Mouse (Mus musculus) lung, adult 2 months (tissue): ENCODE measurements around the gene 4933425L06Rik. TPM values are rescaled to one million over a fixed set of nuclear protein-coding genes. Genes with fewer than 3 reads are reported as not detected.

Experiments used
- DNase-seq: peaks from one replicate; pipeline ENCODE4 v3.0.0; 2022
- H3K4me1 ChIP-seq: fragments of 200-500 bp; 2 replicates; pipeline ENCODE4 v1.6.1; 2011; ENCODE audit warnings: low read length; ENCODE audit not compliant: control insufficient read depth, insufficient read depth
- H3K4me3 ChIP-seq: fragments of 200-500 bp; replicated peaks from 2 replicates; pipeline ENCODE3; 2011; ENCODE audit warnings: low read depth, mild to moderate bottlenecking, control low read depth, low read length; ENCODE audit errors: extremely low read depth
- CTCF ChIP-seq: fragments of 200-500 bp; IDR thresholded peaks from 2 replicates; pipeline ENCODE4 v1.5.1; 2011; ENCODE audit warnings: mild to moderate bottlenecking, low read length, control low read depth; ENCODE audit not compliant: insufficient read depth
- POLR2A ChIP-seq: fragments of 200-500 bp; IDR thresholded peaks from 2 replicates; pipeline ENCODE4 v1.6.1; 2011; ENCODE audit warnings: low read depth, mild to moderate bottlenecking, control low read depth, low read length, borderline replicate concordance; ENCODE audit errors: extremely low read depth
- WGBS: fragments of 180-500 bp; shearing (Covaris S2); methylation state at CpG from one replicate; pipeline ENCODE4 v1.1.7; 2018; 5-methylcytosine and 5-hydroxymethylcytosine counted together
- polyA plus RNA-seq: library from polyadenylated mRNA; depleted of rRNA; stranded (reverse); fragments of >200 nt; gene quantifications from 2 replicates; pipeline ENCODE4 v1.2.3, GENCODE M21; 2012; rRNA removed

4933425L06Rik gene
- not detected in 2 replicates for polyA plus RNA-seq

- DNase-seq, result no peak
- 89% methylated on average over 10 of the region's 10 CpGs for WGBS
- TF ChIP-seq CTCF (no peak), POLR2A (no peak)
- Histone ChIP-seq H3K4me1 (no peaks in the 10 kb centered on the region), H3K4me3 (no peak within 1 kb of the TSS)
Measured at GRCm38 (mm10) chr13:105081862-105082261, at the start of gene 4933425L06Rik. 4933425L06Rik (plus strand) TSS chr13:105082122.

DNA sequence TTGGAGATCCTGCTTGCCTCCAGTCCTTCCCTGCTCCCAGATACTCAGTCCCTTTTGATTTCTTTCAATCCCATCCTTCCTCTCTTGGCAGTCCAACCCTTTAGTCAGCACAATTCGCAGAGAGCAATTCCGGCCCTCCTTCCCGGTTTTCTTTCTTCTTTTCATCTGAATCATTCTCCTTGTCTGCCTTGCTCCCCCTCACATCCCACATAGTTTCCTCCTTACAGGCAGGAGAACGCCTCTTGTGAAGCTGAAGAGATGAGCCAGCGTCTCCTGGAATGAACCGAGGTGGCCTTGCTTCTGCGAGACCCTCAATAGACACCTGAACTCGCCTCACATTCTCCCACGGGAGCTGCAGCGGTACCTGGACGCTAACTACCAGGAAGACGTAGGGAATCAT is 44.1 kb upstream of the 4933425L06Rik start:
- no peaks in the 10 kb centered on the region for H3K4me1 ChIP-seq
- WGBS, result 81% methylated on average over 12 of the region's 12 CpGs
- TF ChIP-seq POLR2A (no peak), CTCF (no peak)
- DNase-seq, result no peak
- H3K4me3 ChIP-seq, result no peak overlapping the region

DNA sequence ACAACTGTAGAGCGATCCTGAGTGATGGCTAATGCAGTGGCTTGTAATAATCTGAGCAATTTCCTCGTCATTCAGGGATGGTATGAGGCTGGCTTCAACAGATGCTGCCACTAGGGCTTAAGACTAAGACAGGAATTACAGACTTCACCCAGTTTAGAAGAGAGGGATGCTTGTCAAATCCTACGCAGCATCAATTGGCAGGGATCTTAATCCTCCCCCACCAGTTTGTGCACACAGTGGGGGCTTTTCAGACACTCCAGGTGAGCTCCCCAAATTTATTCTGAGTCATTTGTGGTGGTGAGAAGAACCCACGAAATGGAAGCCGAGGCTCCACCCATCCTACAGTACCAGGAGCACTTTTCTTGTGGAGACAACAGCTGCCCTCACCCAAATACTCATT is 43.6 kb upstream of the 4933425L06Rik start:
- 75% methylated on average over 5 of the region's 5 CpGs for WGBS
- Histone ChIP-seq H3K4me3 (no peak overlapping the region), H3K4me1 (no peaks in the 10 kb centered on the region)
- DNase-seq, result no peak
- no peak for TF ChIP-seq CTCF
- no peak for TF ChIP-seq POLR2A

- Histone ChIP-seq H3K4me3 (no peak overlapping the region), H3K4me1 (no peaks in the 10 kb centered on the region)
- no peak for DNase-seq
- 53% methylated on average over 3 of the region's 3 CpGs for WGBS
- no peak for TF ChIP-seq POLR2A
- no peak for TF ChIP-seq CTCF
Measured at GRCm38 (mm10) chr13:105043882-105044281, 38.0 kb upstream of the 4933425L06Rik start.

GRCm38 (mm10) chr13:105047377-105047776 is 34.5 kb upstream of the 4933425L06Rik start:
- Histone ChIP-seq H3K4me3 (no peak overlapping the region), H3K4me1 (no peaks in the 10 kb centered on the region)
- 23% methylated on average over 9 of the region's 9 CpGs for WGBS
- DNase-seq, result no peak
- no peak for TF ChIP-seq POLR2A
- no peak for TF ChIP-seq CTCF

- 41% methylated on average over 8 of the region's 8 CpGs for WGBS
- H3K4me3 ChIP-seq, result no peak overlapping the region
- TF ChIP-seq CTCF (no peak), POLR2A (no peak)
- no peaks in the 10 kb centered on the region for H3K4me1 ChIP-seq
- no peak for DNase-seq
Measured at GRCm38 (mm10) chr13:105048662-105049061, 33.3 kb upstream of the 4933425L06Rik start.

DNA sequence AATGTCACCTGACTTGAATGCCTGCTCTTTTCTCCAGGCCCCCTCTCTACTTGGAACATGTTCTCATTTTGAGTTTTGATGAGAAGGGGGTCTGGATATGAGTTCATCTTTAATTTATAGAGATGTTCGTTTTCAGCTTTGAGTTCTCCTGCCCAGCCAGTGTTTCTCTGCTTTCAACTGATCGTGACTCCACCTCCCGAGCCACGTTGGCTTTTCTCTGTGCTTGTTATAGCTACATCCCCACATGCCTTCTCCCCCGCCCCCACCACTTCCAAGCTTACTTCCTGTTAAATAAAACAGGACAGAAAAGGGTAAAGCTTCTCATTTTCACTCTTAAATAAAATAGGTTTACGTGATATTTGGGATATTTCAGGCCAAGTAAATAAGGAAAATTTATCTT is 30.5 kb upstream of the 4933425L06Rik start:
- TF ChIP-seq CTCF, result no peak
- TF ChIP-seq POLR2A, result no peak
- no peak for DNase-seq
- H3K4me1 ChIP-seq, result peaks cover 4% of the 10 kb centered on the region; the same call in 1 of the 2 replicates
- 45% methylated on average over 6 of the region's 6 CpGs for WGBS
- no peak overlapping the region for H3K4me3 ChIP-seq

DNA sequence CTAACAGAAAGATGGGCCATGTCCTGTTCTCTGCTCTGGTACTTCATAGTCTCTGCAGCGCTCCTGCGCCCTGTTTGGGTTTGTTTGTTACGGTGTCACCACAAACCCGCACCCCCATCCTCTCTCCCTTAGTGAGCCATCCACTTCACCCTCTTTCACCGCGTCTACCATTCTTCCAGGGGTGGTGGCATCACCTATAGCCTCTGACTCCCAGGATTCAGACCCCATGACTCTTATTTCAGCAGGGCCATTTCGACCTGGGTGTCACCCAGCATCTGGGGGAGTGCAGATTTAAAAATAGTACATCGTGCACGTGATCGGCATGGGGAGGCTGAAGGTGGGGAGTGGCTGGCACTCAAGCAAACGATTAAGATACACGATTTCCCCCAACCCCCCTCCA is 28.3 kb upstream of the 4933425L06Rik start:
- DNase-seq, result no peak
- Histone ChIP-seq H3K4me3 (peak overlapping the region; percentile 28), H3K4me1 (peaks cover 4% of the 10 kb centered on the region; the same call in 1 of the 2 replicates)
- 10% methylated on average over 12 of the region's 12 CpGs for WGBS
- TF ChIP-seq CTCF (no peak), POLR2A (no peak)

- TF ChIP-seq CTCF, result no peak
- no peak for TF ChIP-seq POLR2A
- DNase-seq, result peak; percentile 46
- WGBS, result under 1% methylated on average over 75 of the region's 75 CpGs
Measured at GRCm38 (mm10) chr13:105054181-105054940, 27.6 kb upstream of the 4933425L06Rik start, which contains the start of gene Rgs7bp. Rgs7bp (minus strand) TSS chr13:105054930.

GRCm38 (mm10) chr13:105054941-105055309 is 27.0 kb upstream of the 4933425L06Rik start:
- Histone ChIP-seq H3K4me3 (peak overlapping the region; percentile 28), H3K4me1 (peaks cover 4% of the 10 kb centered on the region; the same call in 1 of the 2 replicates)
- no peak for DNase-seq
- TF ChIP-seq POLR2A, result no peak
- TF ChIP-seq CTCF, result no peak
- WGBS, result 1% methylated on average over 8 of the region's 8 CpGs

More at GRCm38 (mm10) chr13:105054181-105054940, 27.6 kb upstream of the 4933425L06Rik start, which contains the start of gene Rgs7bp:
- Histone ChIP-seq H3K4me1 (peaks cover 4% of the 10 kb centered on the region; the same call in 1 of the 2 replicates), H3K4me3 (peak within 1 kb of the TSS; percentile 28)
